Mouse (Mus musculus) megakaryocyte-erythroid progenitor cell, adult 5 weeks (primary cell): ENCODE measurements around the gene 1110032F04Rik. TPM values are rescaled to one million over a fixed set of nuclear protein-coding genes. Genes with fewer than 3 reads are reported as not detected.

ENCODE experiments used
- polyA plus RNA-seq: library from polyadenylated mRNA; stranded (reverse); fragments of >175 nt; gene quantifications from 2 replicates; pipeline ENCODE4 v1.2.3, GENCODE M21; 2012

Gene 1110032F04Rik
- polyA plus RNA-seq = 0.31 and 0.43 TPM in 2 replicates

GRCm38 (mm10) chr3:68869211-68869690, at the start of gene 1110032F04Rik:
TSS of gene 1110032F04Rik (plus strand) at chr3:68869586.

Other genes with a start within 250 kb of the 1110032F04Rik start
- gene Il12a, start 178.9 kb upstream of the 1110032F04Rik start, polyA plus RNA-seq = 3.0 and 3.2 TPM in 2 replicates
- gene Ift80, start 135.0 kb downstream of the 1110032F04Rik start, polyA plus RNA-seq = 0.27 and 0.59 TPM in 2 replicates
- gene Smc4, start 135.2 kb downstream of the 1110032F04Rik start, polyA plus RNA-seq = 80.1 and 89.4 TPM in 2 replicates
- 8.2 and 14.1 TPM in 2 replicates for gene Trim59, start 175.2 kb downstream of the 1110032F04Rik start, polyA plus RNA-seq